Mouse (Mus musculus): ENCODE data around the gene Hist1h2ad. TPM values are rescaled to one million over a fixed set of nuclear protein-coding genes. Genes with fewer than 3 reads are reported as not detected.

The Hist1h2ad gene
- polyA plus RNA-seq, 1 experiment from 2014 or later = not detected

Other genes starting within 250 kb of the Hist1h2ad start
- gene Zfp322a, start 205.2 kb upstream of the Hist1h2ad start, polyA plus RNA-seq (2017; shearing (Covaris generic)) = 25.9 TPM
- gene Abt1, start 150.5 kb upstream of the Hist1h2ad start, polyA plus RNA-seq (2017; shearing (Covaris generic)) = 12.4 TPM
- gene Btn1a1, start 108.5 kb upstream of the Hist1h2ad start, polyA plus RNA-seq (2017; shearing (Covaris generic)) = 0.05 TPM
- gene Btn2a2, start 85.5 kb upstream of the Hist1h2ad start, polyA plus RNA-seq (2017; shearing (Covaris generic)) = not detected
- 5.1 TPM for gene Hist1h4h, start 43.3 kb upstream of the Hist1h2ad start, polyA plus RNA-seq (2017; shearing (Covaris generic))
- gene Hist1h2af, start 40.5 kb upstream of the Hist1h2ad start, polyA plus RNA-seq (2017; shearing (Covaris generic)) = not detected
- 0.53 TPM for gene Hist1h3g, start 39.0 kb upstream of the Hist1h2ad start, polyA plus RNA-seq (2017; shearing (Covaris generic))
- not detected for gene Hist1h2bh, start 31.0 kb upstream of the Hist1h2ad start, polyA plus RNA-seq (2017; shearing (Covaris generic))
- 0.37 TPM for gene Hist1h3f, start 30.3 kb upstream of the Hist1h2ad start, polyA plus RNA-seq (2017; shearing (Covaris generic))
- 0.66 TPM for gene Hist1h4f, start 22.7 kb upstream of the Hist1h2ad start, polyA plus RNA-seq (2017; shearing (Covaris generic))
- 0.60 TPM for gene Hist1h1d, start 21.1 kb upstream of the Hist1h2ad start, polyA plus RNA-seq (2017; shearing (Covaris generic))
- 2.0 TPM for gene Hist1h3e, start 12.0 kb upstream of the Hist1h2ad start, polyA plus RNA-seq (2017; shearing (Covaris generic))
- gene Hist1h2ae, start 3.2 kb upstream of the Hist1h2ad start, polyA plus RNA-seq (2017; shearing (Covaris generic)) = 4.5 TPM
- 3.0 TPM for gene Hist1h2bg, start 3.0 kb upstream of the Hist1h2ad start, polyA plus RNA-seq (2017; shearing (Covaris generic))
- gene Hist1h2bf, start 185 bp upstream of the Hist1h2ad start, polyA plus RNA-seq (2017; shearing (Covaris generic)) = 0.68 TPM
- gene Hist1h3d, start 1.4 kb downstream of the Hist1h2ad start, polyA plus RNA-seq (2017; shearing (Covaris generic)) = 0.18 TPM
- gene Hist1h4d, start 7.2 kb downstream of the Hist1h2ad start, polyA plus RNA-seq (2017; shearing (Covaris generic)) = 17.1 TPM
- 3.0 TPM for gene Hist1h2be, start 46.7 kb downstream of the Hist1h2ad start, polyA plus RNA-seq (2017; shearing (Covaris generic))
- 13.2 TPM for gene Hist1h1e, start 48.2 kb downstream of the Hist1h2ad start, polyA plus RNA-seq (2017; shearing (Covaris generic))
- 0.59 TPM for gene Hist1h2ac, start 109.6 kb downstream of the Hist1h2ad start, polyA plus RNA-seq (2017; shearing (Covaris generic))
- gene Hist1h2bc, start 109.8 kb downstream of the Hist1h2ad start, polyA plus RNA-seq (2017; shearing (Covaris generic)) = 10.5 TPM
- not detected for gene Hist1h1t, start 121.4 kb downstream of the Hist1h2ad start, polyA plus RNA-seq (2017; shearing (Covaris generic))
- 5.3 TPM for gene Hist1h4c, start 124.1 kb downstream of the Hist1h2ad start, polyA plus RNA-seq (2017; shearing (Covaris generic))
- gene Hfe, start 136.5 kb downstream of the Hist1h2ad start, polyA plus RNA-seq (2017; shearing (Covaris generic)) = 0.74 TPM
- 23.2 TPM for gene Hist1h1c, start 164.4 kb downstream of the Hist1h2ad start, polyA plus RNA-seq (2017; shearing (Covaris generic))
- gene Hist1h3c, start 171.2 kb downstream of the Hist1h2ad start, polyA plus RNA-seq (2017; shearing (Covaris generic)) = 0.38 TPM
- gene Hist1h2bb, start 172.4 kb downstream of the Hist1h2ad start, polyA plus RNA-seq (2017; shearing (Covaris generic)) = not detected
- 1.7 TPM for gene Hist1h2ab, start 176.7 kb downstream of the Hist1h2ad start, polyA plus RNA-seq (2017; shearing (Covaris generic))
- not detected for gene Hist1h3b, start 177.9 kb downstream of the Hist1h2ad start, polyA plus RNA-seq (2017; shearing (Covaris generic))
- 14.5 TPM for gene Hist1h4b, start 182.6 kb downstream of the Hist1h2ad start, polyA plus RNA-seq (2017; shearing (Covaris generic))
- not detected for gene Hist1h4a, start 186.8 kb downstream of the Hist1h2ad start, polyA plus RNA-seq (2017; shearing (Covaris generic))
- gene Hist1h3a, start 188.0 kb downstream of the Hist1h2ad start, polyA plus RNA-seq (2017; shearing (Covaris generic)) = 4.0 TPM
- gene Hist1h1a, start 189.3 kb downstream of the Hist1h2ad start, polyA plus RNA-seq (2017; shearing (Covaris generic)) = 1.1 TPM
- not detected for gene Trim38, start 195.5 kb downstream of the Hist1h2ad start, polyA plus RNA-seq (2017; shearing (Covaris generic))
- gene Slc17a2, start 232.6 kb downstream of the Hist1h2ad start, polyA plus RNA-seq (2017; shearing (Covaris generic)) = not detected

All from CD4-positive, CD25-positive, alpha-beta regulatory T cell (primary cell).